Mouse (Mus musculus) mesoderm, embryonic 11.5 days (tissue): ENCODE results near the gene Dnaaf3.

Experiments
- DNase-seq: peaks from one replicate; pipeline ENCODE4 v3.0.0-alpha.2; 2012; ENCODE audit warnings: low read depth, low spot score

Gene Dnaaf3

DNA sequence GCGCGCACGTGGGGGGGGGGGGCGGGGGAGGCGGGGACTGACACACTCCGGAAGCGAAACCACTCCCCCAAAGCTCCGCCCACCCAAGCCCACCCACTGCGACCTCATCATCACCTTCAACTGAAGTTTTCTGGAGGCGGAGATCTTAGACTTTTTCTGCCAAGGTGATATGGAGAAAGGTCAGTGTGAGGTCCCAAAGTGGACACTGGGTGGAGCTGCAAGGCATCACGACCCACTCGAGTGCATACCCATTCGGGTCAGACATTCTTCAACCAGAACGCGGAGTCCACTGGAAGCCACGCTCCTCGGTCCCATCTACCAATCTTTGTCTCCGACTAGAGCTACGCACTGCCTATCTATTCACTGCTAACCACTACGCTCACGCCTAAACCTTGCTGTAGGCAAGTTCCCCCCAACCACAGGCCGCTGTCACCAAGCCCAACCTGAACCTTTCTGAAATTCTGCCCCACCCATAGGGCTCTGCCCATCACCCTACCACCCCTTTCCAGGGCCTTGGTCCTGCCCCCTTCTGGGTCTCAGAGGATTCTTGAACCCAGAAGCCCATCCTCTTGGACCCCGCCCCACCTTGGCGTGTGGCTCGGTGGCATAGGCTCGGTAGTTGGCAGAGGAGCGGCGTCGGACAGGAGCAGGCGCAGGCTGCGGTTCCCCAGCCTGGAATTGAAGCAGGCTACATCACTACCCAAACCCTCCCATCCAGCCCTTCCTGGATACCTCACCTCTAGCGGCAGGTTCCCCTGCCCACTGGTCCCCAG is 10.8 kb downstream of the Dnaaf3 start:
- no peak for DNase-seq

GRCm38 (mm10) chr7:4518487-4518886 is 13.8 kb downstream of the Dnaaf3 start:
- DNase-seq: no peak

DNA sequence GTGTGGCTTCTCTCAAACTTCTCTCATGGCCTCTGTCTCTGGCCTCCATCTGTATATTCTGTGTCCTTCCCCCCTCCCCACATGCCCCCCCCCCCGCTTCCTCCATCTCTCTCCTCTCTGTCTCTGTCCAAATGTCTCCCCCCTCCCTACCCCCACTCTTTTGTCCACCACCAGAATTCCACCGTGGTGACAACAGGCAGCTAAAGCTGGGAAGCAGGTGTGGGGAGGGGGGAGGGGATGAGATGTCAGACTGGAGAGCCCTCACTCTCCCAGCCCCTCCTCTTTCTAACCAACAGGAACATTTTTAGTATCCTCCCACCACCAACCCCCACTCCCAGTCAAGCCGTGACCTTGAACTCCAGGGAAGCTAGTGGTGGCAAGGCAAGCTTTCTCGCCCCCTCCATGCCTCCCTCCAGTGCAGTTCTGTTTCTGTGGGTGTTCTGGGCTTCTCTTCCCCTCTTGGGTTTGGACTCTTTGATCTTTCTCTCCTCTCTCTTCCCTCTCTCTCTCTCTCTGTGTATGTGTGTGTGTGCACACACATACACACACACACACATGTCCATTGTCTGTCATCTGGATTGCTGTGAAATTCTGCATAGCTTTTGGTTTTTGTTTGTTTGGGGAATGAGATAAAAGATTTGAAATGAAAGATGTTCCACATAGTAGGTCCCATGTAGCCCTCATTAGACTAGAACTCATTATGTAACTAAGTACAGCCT is 15.8 kb downstream of the Dnaaf3 start, which contains the start of gene Tnnt1:
Gene Tnnt1 (minus strand): TSS at position 51 of the 719 bp plus-strand sequence.
- peak; percentile 66 for DNase-seq

- DNase-seq: no peak
Measured at GRCm38 (mm10) chr7:4515853-4516252, 16.4 kb downstream of the Dnaaf3 start.

GRCm38 (mm10) chr7:4513829-4514712 is 18.2 kb downstream of the Dnaaf3 start:
- DNase-seq: no peak

GRCm38 (mm10) chr7:4513236-4513635 is 19.0 kb downstream of the Dnaaf3 start:
- peak; percentile 67 for DNase-seq

DNA sequence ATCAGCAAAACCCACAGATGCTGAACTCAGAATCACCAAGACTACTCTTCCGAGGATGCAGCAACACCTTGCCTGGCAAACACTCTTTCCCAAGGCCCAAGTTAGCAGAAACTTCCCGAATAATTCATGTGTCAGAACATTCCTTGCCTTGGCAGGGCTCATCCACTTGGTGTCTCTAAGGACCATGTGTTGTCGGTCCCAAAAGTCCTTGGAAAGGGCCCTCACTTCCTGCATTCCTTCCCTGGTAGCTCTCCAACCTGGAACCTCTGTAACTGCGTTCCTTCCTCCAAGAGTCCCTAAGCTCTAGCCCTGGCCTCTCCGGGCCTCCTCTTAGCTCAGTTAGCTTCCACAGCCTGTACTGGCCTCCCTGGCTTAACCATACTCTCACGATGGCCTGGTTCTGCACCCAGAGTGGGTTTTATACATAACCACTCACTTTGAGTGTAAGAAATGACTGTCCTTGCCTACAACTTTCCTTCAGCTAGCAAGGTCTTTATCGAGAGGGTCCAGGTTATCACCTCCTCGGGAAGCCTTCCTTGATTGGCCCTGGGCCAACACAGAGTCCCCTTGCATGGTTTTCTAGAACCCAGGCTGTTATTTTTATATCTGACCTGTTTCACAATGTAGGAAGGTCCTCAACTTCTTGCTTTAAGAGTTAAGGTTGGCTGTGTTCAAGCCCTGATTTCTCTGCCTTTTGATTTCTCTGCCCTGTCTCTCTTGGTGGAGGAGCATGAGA is 20.6 kb downstream of the Dnaaf3 start:
- DNase-seq: no peak

- peak; percentile 87 for DNase-seq
Measured at GRCm38 (mm10) chr7:4509863-4510608, 22.2 kb downstream of the Dnaaf3 start.

DNA sequence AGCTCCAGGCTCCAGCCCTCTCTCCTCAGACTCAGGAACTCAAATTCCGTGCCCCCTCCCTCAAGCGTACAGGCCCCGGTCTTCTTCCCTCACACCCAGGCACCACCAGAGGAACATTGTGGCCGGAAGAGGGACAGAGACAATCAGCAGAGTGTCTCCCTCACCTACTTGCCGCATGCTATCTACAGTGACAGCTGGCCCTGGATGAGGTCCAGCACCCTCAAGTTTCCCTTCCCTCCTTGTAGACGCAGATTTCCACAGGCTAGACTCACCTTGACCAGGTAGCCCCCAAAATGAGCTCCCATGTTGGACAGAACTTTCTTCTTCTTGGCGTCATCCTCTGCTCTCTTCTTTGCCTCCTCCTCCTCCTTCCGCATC is 23.5 kb downstream of the Dnaaf3 start:
- DNase-seq: no peak

GRCm38 (mm10) chr7:4508062-4508738 is 24.1 kb downstream of the Dnaaf3 start:
- DNase-seq: no peak

DNA sequence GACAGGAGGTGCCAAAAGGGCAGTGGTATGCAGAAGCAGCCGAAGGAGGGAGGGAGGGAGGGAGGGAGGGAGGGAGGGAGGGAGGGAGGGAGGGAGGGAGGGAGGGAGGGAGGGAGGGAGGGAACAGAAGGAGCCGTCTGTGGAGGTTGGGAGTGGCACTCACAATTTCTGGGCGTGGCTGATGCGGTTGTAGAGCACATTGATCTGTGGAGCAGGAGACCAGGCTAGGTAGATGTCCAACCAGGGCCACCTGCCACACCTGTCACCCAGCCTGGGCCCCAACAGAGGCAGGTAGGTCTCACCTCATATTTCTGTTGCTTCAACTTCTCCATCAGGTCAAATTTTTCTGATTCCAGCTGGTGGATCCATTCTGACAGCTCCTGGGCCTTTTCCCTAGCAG is 25.0 kb downstream of the Dnaaf3 start:
- DNase-seq: no peak

- no peak for DNase-seq
Measured at GRCm38 (mm10) chr7:4504646-4505435, 27.4 kb downstream of the Dnaaf3 start.

GRCm38 (mm10) chr7:4503858-4504257 is 28.4 kb downstream of the Dnaaf3 start:
- no peak for DNase-seq

DNA sequence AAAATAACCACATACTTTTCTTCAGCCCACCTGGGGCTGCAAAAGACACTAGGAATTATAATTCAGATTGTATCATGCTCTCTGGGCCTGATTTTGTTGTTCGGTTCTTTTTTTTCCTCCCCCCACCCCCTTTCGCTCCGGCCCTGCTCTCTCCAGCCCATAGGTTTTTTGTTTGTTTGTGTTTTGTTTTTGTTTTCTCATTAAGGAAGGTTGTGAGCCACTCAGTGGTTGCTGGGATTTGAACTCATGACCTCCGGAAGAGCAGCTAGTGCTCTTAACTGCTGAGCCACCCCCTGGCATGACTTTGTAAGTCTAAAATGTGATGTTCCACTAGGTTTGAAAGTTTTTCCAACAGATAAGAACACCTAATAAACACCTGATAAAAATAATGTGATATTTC is 29.2 kb downstream of the Dnaaf3 start:
- no peak for DNase-seq

DNA sequence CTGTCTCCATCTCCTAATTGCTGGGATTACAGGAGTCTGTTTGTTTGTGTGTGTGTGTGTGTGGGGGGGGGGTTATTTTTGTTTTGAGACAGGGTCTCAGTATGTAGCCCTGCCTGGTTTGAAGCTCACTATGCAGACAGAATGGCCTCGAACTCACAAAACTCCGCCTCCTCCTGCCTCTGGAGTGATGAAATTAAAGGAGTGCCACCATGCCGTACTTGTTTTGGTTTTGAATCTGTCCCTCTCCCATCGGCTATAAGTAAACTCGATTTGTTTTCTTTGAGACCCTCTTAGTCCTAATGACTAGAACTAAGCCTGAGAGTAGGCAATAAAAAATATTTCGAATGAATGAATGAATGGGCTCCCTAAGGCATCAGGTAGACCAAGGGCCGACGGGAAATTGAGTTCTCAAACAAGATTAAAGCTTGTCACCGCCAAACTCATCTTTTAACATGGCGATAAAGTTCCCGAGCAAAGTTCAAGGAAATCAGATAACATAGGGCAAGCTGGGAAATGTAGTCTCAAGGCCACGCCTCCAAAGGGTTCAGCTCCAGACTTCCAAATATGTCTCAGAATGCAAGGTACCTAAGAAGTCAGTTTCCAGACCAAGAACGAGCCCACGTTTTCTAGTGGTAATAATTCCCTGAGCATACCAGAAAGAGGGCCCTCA is 29.7 kb downstream of the Dnaaf3 start:
- no peak for DNase-seq

DNA sequence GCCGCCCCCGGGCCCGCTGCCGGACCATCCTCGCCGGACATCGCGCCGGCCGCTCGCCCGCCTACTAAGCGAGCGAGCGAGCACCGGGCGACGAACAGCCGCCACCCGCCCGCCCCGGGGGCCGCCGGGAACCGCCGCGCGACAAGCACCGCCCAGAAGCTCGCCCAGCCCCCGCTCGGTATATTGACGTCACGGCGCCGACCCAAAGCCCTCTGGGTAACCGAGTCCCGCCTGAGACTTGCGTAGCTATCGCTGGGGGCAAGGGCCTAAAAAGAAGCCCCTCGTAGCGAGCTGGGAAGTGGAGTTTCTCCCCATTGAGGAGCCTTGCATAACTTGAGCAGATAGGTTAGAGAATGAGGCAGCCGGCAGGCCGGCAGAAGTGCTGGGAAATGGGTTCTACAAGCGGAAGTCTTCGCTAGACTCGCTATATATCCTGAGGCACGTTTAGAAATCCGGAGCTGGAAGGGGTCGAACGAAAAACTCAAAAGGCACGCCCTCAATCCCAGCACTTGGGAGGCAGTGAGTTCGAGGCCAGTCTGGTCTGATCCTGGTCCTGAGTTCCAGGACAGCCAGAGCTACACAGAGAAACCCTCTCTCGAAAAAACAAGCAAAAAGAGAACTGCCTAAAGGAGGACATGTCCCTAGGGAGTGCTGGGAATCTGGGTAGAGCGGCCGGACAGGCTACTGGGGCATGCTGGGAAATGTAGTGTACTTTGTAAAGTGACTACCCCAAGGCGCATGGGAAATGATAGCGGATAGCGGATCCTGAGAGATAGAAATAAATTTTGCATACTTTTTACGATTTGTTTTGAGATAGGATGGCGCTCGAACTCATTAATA is 30.5 kb downstream of the Dnaaf3 start, which contains the start of gene Ppp1r12c:
Gene Ppp1r12c (minus strand): TSS at position 123 of the 840 bp plus-strand sequence.
- DNase-seq: peak; percentile 92

DNA sequence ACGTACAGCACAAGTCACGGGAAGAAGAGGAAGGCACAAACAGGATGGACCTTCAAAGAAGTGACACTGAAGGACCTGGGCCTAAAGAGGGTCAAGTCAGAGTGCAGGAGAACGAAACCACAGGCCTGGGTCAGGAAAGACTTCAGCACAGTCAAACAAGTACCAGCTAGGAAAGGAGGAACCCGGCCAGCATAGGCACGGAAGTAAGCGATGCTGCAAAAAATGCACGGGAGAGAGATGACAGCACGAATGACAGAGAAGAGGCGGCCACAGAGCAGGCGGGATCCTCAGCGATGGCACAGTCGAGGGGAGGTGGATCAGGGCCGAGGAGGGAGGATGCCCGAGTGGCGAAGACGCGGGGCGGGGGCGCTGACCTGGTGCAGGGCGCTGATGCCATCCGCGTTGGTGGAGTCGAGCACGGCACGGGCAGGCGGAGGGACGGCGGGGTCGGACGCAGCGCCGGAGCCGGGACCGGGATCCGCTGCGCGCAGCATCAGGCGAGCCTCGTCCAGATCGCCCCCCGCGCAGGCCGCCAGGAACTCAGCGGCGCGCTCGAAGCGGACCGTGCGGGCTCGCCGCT is 31.3 kb downstream of the Dnaaf3 start:
- DNase-seq: no peak
